Mouse (Mus musculus) hindbrain, embryonic 13.5 days (tissue): ENCODE results near the gene Ogn. TPM values are rescaled to one million over a fixed set of nuclear protein-coding genes. Genes with fewer than 3 reads are reported as not detected.

ENCODE experiments used
- ATAC-seq: fragments of 200-750 bp; cut with Nextera tagmentation; 2 replicates; pipeline ENCODE4 v1.8.0; 2017; ENCODE audit warnings: moderate TSS enrichment; ENCODE audit not compliant: low FRiP score
- H3K27ac ChIP-seq: fragments of 300-500 bp; sonication (generic); 2 replicates; pipeline ENCODE4 v1.5.1; 2015; ENCODE audit warnings: inconsistent platforms, mild to moderate bottlenecking, moderate library complexity
- H3K27me3 ChIP-seq: fragments of 300-500 bp; sonication (generic); 2 replicates; pipeline ENCODE4 v1.6.1; 2015; ENCODE audit warnings: mild to moderate bottlenecking, inconsistent platforms
- H3K36me3 ChIP-seq: fragments of 300-500 bp; sonication (generic); 2 replicates; pipeline ENCODE4 v1.6.1; 2015; ENCODE audit warnings: mild to moderate bottlenecking, inconsistent platforms
- H3K4me1 ChIP-seq: fragments of 300-500 bp; sonication (generic); replicated peaks from 2 replicates; pipeline ENCODE4 v1.6.1; 2015; ENCODE audit warnings: inconsistent platforms
- H3K4me2 ChIP-seq: fragments of 300-500 bp; sonication (generic); 2 replicates; pipeline ENCODE4 v1.6.1; 2015; ENCODE audit warnings: inconsistent platforms, mild to moderate bottlenecking, moderate library complexity
- H3K4me3 ChIP-seq: fragments of 300-500 bp; sonication (generic); 2 replicates; pipeline ENCODE4 v1.5.1; 2015; ENCODE audit warnings: mild to moderate bottlenecking, inconsistent platforms
- H3K9ac ChIP-seq: fragments of 300-500 bp; sonication (generic); 2 replicates; pipeline ENCODE4 v1.6.1; 2015; ENCODE audit warnings: mild to moderate bottlenecking, inconsistent platforms
- H3K9me3 ChIP-seq: fragments of 300-500 bp; sonication (generic); 2 replicates; pipeline ENCODE4 v1.6.1; 2016; ENCODE audit warnings: inconsistent platforms
- WGBS: fragments of 180-500 bp; shearing (Covaris S2); methylation state at CpG from one replicate; pipeline ENCODE4 v1.1.7; 2015; 5-methylcytosine and 5-hydroxymethylcytosine counted together
- polyA plus RNA-seq: library from polyadenylated mRNA; unstranded; fragments of >200 nt; fragmentation: Nextera tagmentation; extraction: Ambion mirVana; gene quantifications from 2 replicates; pipeline ENCODE4 v1.2.1, GENCODE M21; 2015

The Ogn gene
- polyA plus RNA-seq, 1 experiment from 2014 or later: 8.1 TPM

- no peak overlapping the region for H3K9ac ChIP-seq
- H3K36me3 ChIP-seq: no peaks in the 10 kb centered on the region
- no peak overlapping the region for H3K4me3 ChIP-seq
- H3K9me3 ChIP-seq: no peaks in the 10 kb centered on the region
- H3K27ac ChIP-seq: no peak overlapping the region
- H3K27me3 ChIP-seq: no peaks in the 10 kb centered on the region
- ATAC-seq: no peak
- H3K4me2 ChIP-seq: no peak overlapping the region
- 86% methylated on average over 4 of the region's 4 CpGs for WGBS
- no peaks in the 10 kb centered on the region for H3K4me1 ChIP-seq
Observed at GRCm38 (mm10) chr13:49608589-49609322, 910 bp downstream of the Ogn start.

GRCm38 (mm10) chr13:49617021-49617420 lies 9.2 kb downstream of the Ogn start:
- no peak for ATAC-seq
- whole genome bisulfite sequencing: 93% methylated on average over 3 of the region's 3 CpGs
- Histone ChIP-seq H3K4me1 (no peaks in the 10 kb centered on the region), H3K4me3 (no peak overlapping the region), H3K36me3 (no peaks in the 10 kb centered on the region), H3K9ac (no peak overlapping the region), H3K9me3 (no peaks in the 10 kb centered on the region), H3K27ac (no peak overlapping the region), H3K4me2 (no peak overlapping the region), H3K27me3 (no peaks in the 10 kb centered on the region)

- H3K4me3 ChIP-seq: no peak overlapping the region
- H3K4me2 ChIP-seq: no peak overlapping the region
- no peak overlapping the region for H3K9ac ChIP-seq
- no peaks in the 10 kb centered on the region for H3K27me3 ChIP-seq
- no peaks in the 10 kb centered on the region for H3K4me1 ChIP-seq
- no peak for ATAC-seq
- no peak overlapping the region for H3K27ac ChIP-seq
- H3K9me3 ChIP-seq: no peaks in the 10 kb centered on the region
- no peaks in the 10 kb centered on the region for H3K36me3 ChIP-seq
Observed at GRCm38 (mm10) chr13:49618365-49618764, 10.5 kb downstream of the Ogn start.

- no peaks in the 10 kb centered on the region for H3K9me3 ChIP-seq
- no peak overlapping the region for H3K9ac ChIP-seq
- H3K4me2 ChIP-seq: no peak overlapping the region
- H3K27me3 ChIP-seq: no peaks in the 10 kb centered on the region
- WGBS: 94% methylated on average over 1 of the region's 1 CpGs
- H3K4me3 ChIP-seq: no peak overlapping the region
- ATAC-seq: no peak
- H3K36me3 ChIP-seq: no peaks in the 10 kb centered on the region
- H3K4me1 ChIP-seq: no peaks in the 10 kb centered on the region
- H3K27ac ChIP-seq: no peak overlapping the region
Observed at GRCm38 (mm10) chr13:49623216-49623615, 15.4 kb downstream of the Ogn start.

- no peak for ATAC-seq
Observed at GRCm38 (mm10) chr13:49628167-49628566, 20.3 kb downstream of the Ogn start.

GRCm38 (mm10) chr13:49629076-49629475 lies 21.2 kb downstream of the Ogn start:
- Histone ChIP-seq H3K4me2 (no peak overlapping the region), H3K27ac (no peak overlapping the region), H3K9me3 (no peaks in the 10 kb centered on the region), H3K36me3 (no peaks in the 10 kb centered on the region), H3K27me3 (no peaks in the 10 kb centered on the region), H3K4me1 (no peaks in the 10 kb centered on the region), H3K4me3 (no peak overlapping the region), H3K9ac (no peak overlapping the region)
- 86% methylated on average over 2 of the region's 2 CpGs for WGBS
- no peak for ATAC-seq

More at GRCm38 (mm10) chr13:49628167-49628566, 20.3 kb downstream of the Ogn start:
- Histone ChIP-seq H3K27ac (no peak overlapping the region), H3K27me3 (no peaks in the 10 kb centered on the region), H3K9me3 (no peaks in the 10 kb centered on the region), H3K4me3 (no peak overlapping the region), H3K4me2 (no peak overlapping the region), H3K9ac (no peak overlapping the region), H3K4me1 (no peaks in the 10 kb centered on the region), H3K36me3 (no peaks in the 10 kb centered on the region)

GRCm38 (mm10) chr13:49639965-49640364 lies 32.1 kb downstream of the Ogn start:
- 89% methylated on average over 2 of the region's 2 CpGs for WGBS
- Histone ChIP-seq H3K27ac (no peak overlapping the region), H3K4me2 (no peak overlapping the region), H3K27me3 (no peaks in the 10 kb centered on the region), H3K4me1 (no peaks in the 10 kb centered on the region), H3K9me3 (no peaks in the 10 kb centered on the region), H3K36me3 (no peaks in the 10 kb centered on the region), H3K9ac (no peak overlapping the region), H3K4me3 (no peak overlapping the region)
- no peak for ATAC-seq

- no peak for ATAC-seq
- H3K4me3 ChIP-seq: no peak overlapping the region
- H3K27ac ChIP-seq: no peak overlapping the region
- no peaks in the 10 kb centered on the region for H3K36me3 ChIP-seq
- H3K9ac ChIP-seq: no peak overlapping the region
- no peaks in the 10 kb centered on the region for H3K4me1 ChIP-seq
- H3K4me2 ChIP-seq: no peak overlapping the region
- no peaks in the 10 kb centered on the region for H3K9me3 ChIP-seq
- 74% methylated on average over 6 of the region's 6 CpGs for WGBS
- H3K27me3 ChIP-seq: no peaks in the 10 kb centered on the region
Observed at GRCm38 (mm10) chr13:49642650-49643049, 34.8 kb downstream of the Ogn start.

- no peak overlapping the region for H3K4me3 ChIP-seq
- no peaks in the 10 kb centered on the region for H3K4me1 ChIP-seq
- no peak overlapping the region for H3K9ac ChIP-seq
- no peaks in the 10 kb centered on the region for H3K36me3 ChIP-seq
- no peak for ATAC-seq
- H3K4me2 ChIP-seq: no peak overlapping the region
- H3K27me3 ChIP-seq: no peaks in the 10 kb centered on the region
- no peak overlapping the region for H3K27ac ChIP-seq
- no peaks in the 10 kb centered on the region for H3K9me3 ChIP-seq
Observed at GRCm38 (mm10) chr13:49643669-49644362, 36.0 kb downstream of the Ogn start.

GRCm38 (mm10) chr13:49644731-49645529 lies 37.1 kb downstream of the Ogn start:
- H3K27me3 ChIP-seq: no peaks in the 10 kb centered on the region
- no peak for ATAC-seq
- H3K9me3 ChIP-seq: no peaks in the 10 kb centered on the region
- no peak overlapping the region for H3K27ac ChIP-seq
- H3K36me3 ChIP-seq: no peaks in the 10 kb centered on the region
- WGBS: 88% methylated on average over 2 of the region's 2 CpGs
- H3K9ac ChIP-seq: no peak overlapping the region
- no peak overlapping the region for H3K4me3 ChIP-seq
- no peaks in the 10 kb centered on the region for H3K4me1 ChIP-seq
- H3K4me2 ChIP-seq: no peak overlapping the region

GRCm38 (mm10) chr13:49646019-49646418 lies 38.2 kb downstream of the Ogn start:
- WGBS: 83% methylated on average over 1 of the region's 1 CpGs
- ATAC-seq: no peak
- H3K4me2 ChIP-seq: no peak overlapping the region

GRCm38 (mm10) chr13:49651136-49651535 lies 43.3 kb downstream of the Ogn start:
- 45% methylated on average over 2 of the region's 2 CpGs for WGBS
- H3K27ac ChIP-seq: no peak overlapping the region
- H3K4me1 ChIP-seq: peaks cover 16% of the 10 kb centered on the region
- H3K4me2 ChIP-seq: no peak overlapping the region
- H3K4me3 ChIP-seq: no peak overlapping the region
- no peak overlapping the region for H3K9ac ChIP-seq
- no peaks in the 10 kb centered on the region for H3K9me3 ChIP-seq
- peaks cover under 1% of the 10 kb centered on the region; the same call in 1 of the 2 replicates for H3K36me3 ChIP-seq
- ATAC-seq: no peak
- H3K27me3 ChIP-seq: no peaks in the 10 kb centered on the region

More at GRCm38 (mm10) chr13:49646019-49646418, 38.2 kb downstream of the Ogn start:
- no peak overlapping the region for H3K9ac ChIP-seq
- H3K9me3 ChIP-seq: no peaks in the 10 kb centered on the region
- no peak overlapping the region for H3K4me3 ChIP-seq
- H3K36me3 ChIP-seq: no peaks in the 10 kb centered on the region
- H3K4me1 ChIP-seq: no peaks in the 10 kb centered on the region
- no peaks in the 10 kb centered on the region for H3K27me3 ChIP-seq
- H3K27ac ChIP-seq: no peak overlapping the region
